Mouse (Mus musculus) MEL (cell line): ENCODE data around the gene Elf3.

ENCODE experiments used
- BHLHE40 ChIP-seq: IDR thresholded peaks from 2 replicates; pipeline ENCODE4 v1.6.1; 2012; ENCODE audit warnings: low read depth, mild to moderate bottlenecking, inconsistent platforms, low read length, improper control_type of control experiment, borderline replicate concordance
- CHD1 ChIP-seq: IDR thresholded peaks from 2 replicates; pipeline ENCODE4 v1.6.1; 2012; ENCODE audit warnings: low read depth, mild to moderate bottlenecking, inconsistent platforms, low read length, improper control_type of control experiment
- E2F4 ChIP-seq: IDR thresholded peaks from 2 replicates; pipeline ENCODE4 v1.6.1; 2011; ENCODE audit warnings: low read depth, low read length, improper control_type of control experiment, borderline replicate concordance
- GABPA ChIP-seq: IDR thresholded peaks from 2 replicates; pipeline ENCODE4 v1.6.1; 2012; ENCODE audit warnings: low read depth, mild to moderate bottlenecking, inconsistent platforms, low read length, improper control_type of control experiment, moderate library complexity
- POLR2A ChIP-seq, 2 experiments: IDR thresholded peaks; 2 replicates each; pipeline ENCODE4 v1.6.1; 2011 to 2012; ENCODE audit warnings: low read length in 2 of 2, mild to moderate bottlenecking in 2 of 2, control low read depth in 1 of 2, improper control_type of control experiment in 1 of 2, low read depth in 1 of 2, moderate library complexity in 1 of 2; ENCODE audit not compliant: control insufficient read depth in 1 of 2, insufficient read depth in 1 of 2, poor library complexity in 1 of 2
- POLR2AphosphoS2 ChIP-seq: IDR thresholded peaks from 2 replicates; pipeline ENCODE4 v1.6.1; 2011; ENCODE audit warnings: low read length, improper control_type of control experiment

DNA sequence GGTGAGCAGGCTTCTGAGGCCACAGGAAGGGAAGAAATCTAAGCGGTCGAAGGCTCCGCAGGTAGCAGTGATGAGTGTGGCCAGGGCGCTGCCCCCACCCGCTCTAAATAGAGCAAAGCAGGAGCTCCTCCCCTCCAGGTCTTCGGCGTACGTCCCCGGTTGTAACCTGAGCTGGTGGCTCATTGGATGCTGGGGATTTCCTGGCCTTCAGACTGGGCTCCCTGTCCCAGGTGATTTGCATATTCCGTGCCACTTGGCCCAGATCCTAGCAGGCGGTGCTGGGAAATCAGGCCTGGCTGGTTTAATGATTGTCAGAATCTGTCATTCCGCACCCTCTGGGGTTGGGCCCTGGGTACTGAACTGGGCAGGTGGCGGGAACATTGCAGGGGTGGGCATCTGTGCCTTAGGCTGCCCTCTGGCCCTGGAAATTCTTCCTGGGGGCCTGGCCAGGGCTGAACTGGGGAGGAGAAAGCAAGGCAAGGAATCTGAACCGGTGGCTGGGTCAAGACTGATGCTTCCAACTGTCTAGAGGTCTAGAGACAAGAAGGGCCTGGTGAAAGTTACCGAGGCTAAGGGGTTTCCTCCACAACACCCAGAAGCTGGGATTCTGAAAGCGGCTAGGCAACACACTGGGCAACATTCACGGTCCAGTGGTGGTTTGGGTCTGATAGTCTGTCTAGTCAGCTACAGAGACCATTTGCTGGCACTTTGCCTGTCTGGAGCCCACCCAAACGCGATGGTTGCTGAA is at the start of gene Elf3:
- TF ChIP-seq CHD1, result no peak
- no peak for TF ChIP-seq BHLHE40
- TF ChIP-seq E2F4, result no peak
- no peak for TF ChIP-seq POLR2AphosphoS2
- no peak for TF ChIP-seq GABPA
- no peak for TF ChIP-seq POLR2A (IDR thresholded peaks at IDR 0.05; ENCODE audit: control insufficient read depth in 1 of 2, insufficient read depth in 1 of 2, low read depth in 1 of 2, low read length in 2 of 2, poor library complexity in 1 of 2)
